Comparison of ENCODE assay signal across 8 mouse cellular contexts in genomic region chr19:46339287-46339971, GRCm38 (mm10). TPM values are rescaled to one million over a fixed set of nuclear protein-coding genes. Genes with fewer than 3 reads are reported as not detected.
DNase-seq lines count a peak whose midpoint lies in the region; ATAC-seq and TF ChIP-seq lines count a peak whose summit lies in the region.

No protein-coding gene starts in this region.

- no peak for TF ChIP-seq POLR2A in olfactory bulb, adult 2 months (IDR thresholded peaks at IDR 0.05; ENCODE audit: insufficient read depth, low read depth, low read length)

- no peak overlapping the region for H3K27ac ChIP-seq in ES-E14 (ENCODE audit: insufficient read depth, low read depth, low read length, poor library complexity, severe bottlenecking)
- peak overlapping the region; percentile 72 for H3K27ac ChIP-seq in hindbrain, embryonic 16.5 days (ENCODE audit: low read depth, low read length)
- peak overlapping the region; percentile 25 for H3K27ac ChIP-seq in lung, embryonic 14.5 days (ENCODE audit: low read depth)
- H3K27ac ChIP-seq in olfactory bulb, adult 2 months (ENCODE audit: insufficient read depth, low read depth, low read length), result peak overlapping the region; percentile 34; the same call in 1 of the 2 replicates

- no peak for TF ChIP-seq CTCF in lung, embryonic 14.5 days (IDR thresholded peaks at IDR 0.05; ENCODE audit: low read depth)
- no peak for TF ChIP-seq CTCF in olfactory bulb, adult 2 months (IDR thresholded peaks at IDR 0.05; ENCODE audit: insufficient read depth, low read depth, low read length)

- no peaks in the 10 kb centered on the region for H3K9me3 ChIP-seq in ES-E14 (ENCODE audit: control insufficient read depth, insufficient read depth, low read depth, low read length)
- H3K9me3 ChIP-seq in hindbrain, embryonic 16.5 days (ENCODE audit: control insufficient read depth, low read length), result no peaks in the 10 kb centered on the region
- H3K9me3 ChIP-seq in lung, embryonic 14.5 days (ENCODE audit: low read depth, low read length), result no peaks in the 10 kb centered on the region

- no peaks in the 10 kb centered on the region; the same call in 1 of the 2 replicates for H3K36me3 ChIP-seq in ES-E14 (ENCODE audit: control insufficient read depth, insufficient read depth, low read length, poor library complexity, severe bottlenecking)
- no peaks in the 10 kb centered on the region for H3K36me3 ChIP-seq in hindbrain, embryonic 16.5 days (ENCODE audit: control insufficient read depth, insufficient read depth, low read length)
- no peaks in the 10 kb centered on the region for H3K36me3 ChIP-seq in lung, embryonic 14.5 days (ENCODE audit: insufficient read depth)

- H3K4me1 ChIP-seq in ES-E14 (ENCODE audit: control insufficient read depth in 2 of 2, insufficient read depth in 2 of 2, low read length in 2 of 2, poor library complexity in 1 of 2), result peaks cover 7 to 10% of the 10 kb centered on the region in 2 experiments; a peak in 2 of 4 replicates
- H3K4me1 ChIP-seq in hindbrain, embryonic 16.5 days (ENCODE audit: control insufficient read depth, insufficient read depth, low read depth, low read length), result peaks cover 17% of the 10 kb centered on the region
- H3K4me1 ChIP-seq in lung, embryonic 14.5 days (ENCODE audit: insufficient read depth), result peaks cover 3% of the 10 kb centered on the region; the same call in 1 of the 2 replicates
- H3K4me1 ChIP-seq in olfactory bulb, adult 2 months (ENCODE audit: control insufficient read depth, insufficient read depth, low read length), result peaks cover 21% of the 10 kb centered on the region

- H3K4me3 ChIP-seq in ES-E14 (ENCODE audit: insufficient read depth in 1 of 2, low read depth in 1 of 2, low read length in 2 of 2, poor library complexity in 1 of 2, severe bottlenecking in 1 of 2), result peak overlapping the region in 1 of 2 experiments; percentile 21; a peak in 2 of 4 replicates
- H3K4me3 ChIP-seq in hindbrain, embryonic 16.5 days (ENCODE audit: low read length), result no peak overlapping the region
- H3K4me3 ChIP-seq in lung, embryonic 14.5 days (ENCODE audit: low read depth, low read length), result no peak overlapping the region
- no peak overlapping the region for H3K4me3 ChIP-seq in olfactory bulb, adult 2 months (ENCODE audit: insufficient read depth, low read depth, low read length)

- H3K9ac ChIP-seq in ES-E14 (ENCODE audit: insufficient read depth, low read depth, low read length, poor library complexity, severe bottlenecking), result peak overlapping the region; percentile 13; the same call in 1 of the 2 replicates
- H3K9ac ChIP-seq in hindbrain, embryonic 16.5 days (ENCODE audit: low read depth, low read length), result no peak overlapping the region
- no peak overlapping the region for H3K9ac ChIP-seq in lung, embryonic 14.5 days

- in situ Hi-C loops in ES-E14 (cut with MboI; ENCODE audit: low sequenced_read_pairs in 2 of 2, unreplicated experiment in 2 of 2), result no loop called here

- H3K27me3 ChIP-seq in hindbrain, embryonic 16.5 days (replicated peaks; ENCODE audit: control insufficient read depth, insufficient read depth, low read length), result no peaks in the 10 kb centered on the region
- H3K27me3 ChIP-seq in lung, embryonic 14.5 days (ENCODE audit: insufficient read depth, low read length), result no peaks in the 10 kb centered on the region

- peak; percentile 64 for DNase-seq in adrenal gland, postnatal 14 days
- no peak for DNase-seq in adrenal gland, postnatal 4 days (ENCODE audit: low spot score in 2 of 2)
- no peak for DNase-seq in ES-E14 (ENCODE audit: low read depth, low spot score)
- DNase-seq in fibroblast of lung, adult 2 months (ENCODE audit: low read depth), result peak; percentile 74
- DNase-seq in lung, embryonic 14.5 days, result no peak
- DNase-seq in urinary bladder, postnatal 14 days (ENCODE audit: low spot score), result no peak

- ATAC-seq in hindbrain, embryonic 16.5 days, result peak; percentile 66
- ATAC-seq in lung, embryonic 14.5 days (ENCODE audit: insufficient read depth), result 0 out of 2 replicates have a peak, but pooled peaks have one; percentile 5

- peak overlapping the region; percentile 48 for H3K4me2 ChIP-seq in hindbrain, embryonic 16.5 days (ENCODE audit: low read length)
- peak overlapping the region; percentile 65 for H3K4me2 ChIP-seq in lung, embryonic 14.5 days

- WGBS in hindbrain, embryonic 16.5 days, result 57% methylated on average over 7 of the region's 7 CpGs
- 59% methylated on average over 7 of the region's 7 CpGs for WGBS in lung, embryonic 14.5 days
- 16% methylated on average over 7 of the region's 7 CpGs for WGBS in olfactory bulb, adult 2 months

TF ChIP-seq in ES-E14, 5 proteins besides CTCF, POLR2A, EP300 and RAD21:
- no peak for TF ChIP-seq HCFC1 (IDR thresholded peaks at IDR 0.05; ENCODE audit: borderline replicate concordance, insufficient read depth, low read length)
- TF ChIP-seq MAFK (IDR thresholded peaks at IDR 0.05; ENCODE audit: insufficient read depth, low read depth, low read length), result no peak
- no peak for TF ChIP-seq ZC3H11A (IDR thresholded peaks at IDR 0.05; ENCODE audit: borderline replicate concordance, low read depth, low read length)
- TF ChIP-seq ZNF384 (IDR thresholded peaks at IDR 0.05; ENCODE audit: low read depth, low read length), result no peak
- no peak for TF ChIP-seq CHD2 (IDR thresholded peaks at IDR 0.05; ENCODE audit: low read depth, low read length)

RNA-seq across cellular contexts. Expression of gene Cuedc2, which starts 0.9 kb away (rescaled TPM):
- total RNA-seq in adrenal gland, postnatal 14 days (2021), result 71.8 and 77.5 TPM in 2 replicates
- 100 to 1,000 TPM; 106 to 112 TPM for total RNA-seq in adrenal gland, postnatal 4 days (2021)
- 75.1 and 102 TPM in 2 replicates for total RNA-seq in ES-E14 (2012; rRNA removed)
- 343 and 362 TPM in 2 replicates for polyA plus RNA-seq in hindbrain, embryonic 16.5 days (2015; fragmentation: Nextera tagmentation; extraction: Ambion mirVana)
- 132 and 145 TPM in 2 replicates for polyA plus RNA-seq in lung, embryonic 14.5 days (2014; fragmentation: Nextera tagmentation; extraction: Ambion mirVana)
- polyA plus RNA-seq in olfactory bulb, adult 2 months (2012; ENCODE audit: insufficient read depth, insufficient read length, low replicate concordance, missing spikeins), result not detected in 2 replicates

RNA-seq across cellular contexts. Expression of gene Mfsd13a, which starts 1.5 kb away (rescaled TPM):
- total RNA-seq in adrenal gland, postnatal 14 days (2021), result 5.1 and 5.4 TPM in 2 replicates
- total RNA-seq in adrenal gland, postnatal 4 days (2021), result 1 to 10 TPM; 4.8 to 5.7 TPM
- 9.9 and 19.8 TPM in 2 replicates for total RNA-seq in ES-E14 (2012; rRNA removed)
- polyA plus RNA-seq in hindbrain, embryonic 16.5 days (2015; fragmentation: Nextera tagmentation; extraction: Ambion mirVana), result 13.0 and 13.4 TPM in 2 replicates
- polyA plus RNA-seq in lung, embryonic 14.5 days (2014; fragmentation: Nextera tagmentation; extraction: Ambion mirVana), result 9.9 and 11.6 TPM in 2 replicates
- polyA plus RNA-seq in olfactory bulb, adult 2 months (2012; ENCODE audit: insufficient read depth, insufficient read length, low replicate concordance, missing spikeins), result not detected in 2 replicates

RNA-seq across cellular contexts. Expression of gene 2310034G01Rik, which starts 10.7 kb away (rescaled TPM):
- total RNA-seq in adrenal gland, postnatal 14 days (2021), result 0.38 and 0.74 TPM in 2 replicates
- total RNA-seq in adrenal gland, postnatal 4 days (2021), result 1 to 10 TPM in 1 of 2 experiments, under 1 TPM in 1; 0.73 to 1.6 TPM
- total RNA-seq in ES-E14 (2012; rRNA removed), result 0.53 and 0.80 TPM in 2 replicates
- polyA plus RNA-seq in hindbrain, embryonic 16.5 days (2015; fragmentation: Nextera tagmentation; extraction: Ambion mirVana), result 2.4 TPM in 2 replicates
- 1.1 and 1.3 TPM in 2 replicates for polyA plus RNA-seq in lung, embryonic 14.5 days (2014; fragmentation: Nextera tagmentation; extraction: Ambion mirVana)
- polyA plus RNA-seq in olfactory bulb, adult 2 months (2012; ENCODE audit: insufficient read depth, insufficient read length, low replicate concordance, missing spikeins), result not detected in 2 replicates

RNA-seq across cellular contexts. Expression of gene Fbxl15, which starts 11.4 kb away (rescaled TPM):
- total RNA-seq in adrenal gland, postnatal 14 days (2021), result 8.2 and 8.7 TPM in 2 replicates
- total RNA-seq in adrenal gland, postnatal 4 days (2021), result 10 to 100 TPM in 1 of 2 experiments, 1 to 10 TPM in 1; 9.6 to 10.4 TPM
- total RNA-seq in ES-E14 (2012; rRNA removed), result 7.8 and 7.9 TPM in 2 replicates
- 49.4 and 55.6 TPM in 2 replicates for polyA plus RNA-seq in hindbrain, embryonic 16.5 days (2015; fragmentation: Nextera tagmentation; extraction: Ambion mirVana)
- 12.6 and 13.1 TPM in 2 replicates for polyA plus RNA-seq in lung, embryonic 14.5 days (2014; fragmentation: Nextera tagmentation; extraction: Ambion mirVana)
- polyA plus RNA-seq in olfactory bulb, adult 2 months (2012; ENCODE audit: insufficient read depth, insufficient read length, low replicate concordance, missing spikeins), result not detected in 2 replicates

RNA-seq across cellular contexts. Expression of gene Psd, which starts 12.5 kb away (rescaled TPM):
- 6.0 and 9.3 TPM in 2 replicates for total RNA-seq in adrenal gland, postnatal 14 days (2021)
- total RNA-seq in adrenal gland, postnatal 4 days (2021), result 10 to 100 TPM; 19.0 to 22.6 TPM
- 2.4 and 3.1 TPM in 2 replicates for total RNA-seq in ES-E14 (2012; rRNA removed)
- 99.1 and 112 TPM in 2 replicates for polyA plus RNA-seq in hindbrain, embryonic 16.5 days (2015; fragmentation: Nextera tagmentation; extraction: Ambion mirVana)
- polyA plus RNA-seq in lung, embryonic 14.5 days (2014; fragmentation: Nextera tagmentation; extraction: Ambion mirVana), result 9.9 and 10.5 TPM in 2 replicates
- polyA plus RNA-seq in olfactory bulb, adult 2 months (2012; ENCODE audit: insufficient read depth, insufficient read length, low replicate concordance, missing spikeins), result not detected in 2 replicates

Comparison
In these comparisons a context has a peak if more than half of its experiments do, and no peak if none do; other contexts are left out.
1. DNase-seq: peak in adrenal gland, postnatal 14 days (single experiment) and fibroblast of lung, adult 2 months (single experiment); none in adrenal gland, postnatal 4 days (0 of 2), ES-E14 (single experiment), lung, embryonic 14.5 days (single experiment) and urinary bladder, postnatal 14 days (single experiment).